ENCODE assay signal across 8 mouse cellular contexts in the genomic region with DNA sequence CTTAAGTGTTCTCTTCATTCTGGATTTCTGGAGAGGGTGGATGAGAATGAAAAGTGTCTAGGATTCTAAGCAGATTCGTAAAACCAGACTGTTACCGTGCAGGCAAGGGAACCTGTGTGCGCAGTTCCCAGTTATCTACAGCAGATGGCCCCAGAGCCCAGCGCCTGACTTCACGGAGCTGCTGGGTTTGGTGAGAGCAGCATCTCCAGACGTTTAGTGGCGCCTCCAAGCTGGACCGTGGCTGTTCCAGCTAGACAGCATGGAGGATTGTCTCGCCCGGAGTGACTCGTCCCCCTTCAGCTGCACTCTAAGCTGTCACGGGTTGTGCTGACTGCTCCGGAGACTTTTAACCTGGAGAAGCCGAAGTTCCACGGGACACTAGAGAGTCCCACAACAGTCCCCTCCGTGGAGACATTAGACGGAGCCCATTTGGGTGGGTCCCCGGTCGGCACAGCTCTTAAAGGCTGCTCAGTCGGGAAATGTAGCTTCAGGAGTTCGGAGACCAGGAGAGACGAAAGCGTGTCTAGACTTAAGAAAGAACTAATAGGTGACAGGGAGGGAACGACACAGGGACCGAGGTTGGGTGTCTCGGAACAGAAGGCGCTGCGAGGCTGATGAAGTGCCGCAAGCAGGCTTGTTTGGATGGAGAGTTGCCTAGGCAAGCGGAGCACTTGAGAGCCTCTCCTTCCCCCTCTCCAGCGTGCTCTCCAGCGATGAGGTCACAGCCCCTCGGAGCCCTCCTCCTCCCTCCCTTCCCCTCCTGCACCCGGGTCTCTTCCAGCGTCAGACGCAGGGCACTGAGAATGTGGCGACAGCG. TPM values are rescaled to one million over a fixed set of nuclear protein-coding genes. Genes with fewer than 3 reads are reported as not detected.
DNase-seq lines count a peak whose midpoint lies in the region; ATAC-seq and TF ChIP-seq lines count a peak whose summit lies in the region.

No protein-coding gene starts in this region.

- peak; percentile 65; the same call in 1 of the 2 replicates for TF ChIP-seq CTCF in spleen, adult 2 months (IDR thresholded peaks at IDR 0.05; ENCODE audit: extremely low read depth, insufficient read depth, insufficient read length, insufficient replicate concordance)

- no peak overlapping the region for H3K4me3 ChIP-seq in spleen, adult 2 months (ENCODE audit: extremely low read depth, insufficient read depth, insufficient read length)
- H3K4me3 ChIP-seq in intestine, embryonic 16.5 days (ENCODE audit: low read length) = peak overlapping the region; percentile 53

- intact Hi-C loops in left cerebral cortex, postnatal 25 days (cut with DNase I) = loop anchor here (5.0 kb wide), 2 partner anchors 167 to 397 kb away; no protein-coding TSS in a partner anchor

- no peaks in the 10 kb centered on the region for H3K4me1 ChIP-seq in spleen, adult 2 months (ENCODE audit: control insufficient read depth, insufficient read depth, insufficient read length)
- peaks cover 11% of the 10 kb centered on the region for H3K4me1 ChIP-seq in intestine, embryonic 16.5 days (ENCODE audit: control insufficient read depth, insufficient read depth, low read length)

- H3K27ac ChIP-seq in spleen, adult 2 months (ENCODE audit: insufficient read depth, low read length) = no peak overlapping the region
- no peak overlapping the region for H3K27ac ChIP-seq in intestine, embryonic 16.5 days (ENCODE audit: low read length)

- 2% methylated on average over 38 of the region's 38 CpGs for WGBS in spleen, adult 2 months
- WGBS in intestine, embryonic 16.5 days = under 1% methylated on average over 38 of the region's 38 CpGs

- H3K4me2 ChIP-seq in intestine, embryonic 16.5 days (ENCODE audit: low read depth, low read length) = peak overlapping the region; percentile 96

- no peak for TF ChIP-seq POLR2A in spleen, adult 2 months (IDR thresholded peaks at IDR 0.05; ENCODE audit: low read depth, low read length)

- H3K36me3 ChIP-seq in spleen, adult 2 months (ENCODE audit: control insufficient read depth, insufficient read depth, low read length) = no peaks in the 10 kb centered on the region
- H3K36me3 ChIP-seq in intestine, embryonic 16.5 days (ENCODE audit: control insufficient read depth, insufficient read depth, low read length) = no peaks in the 10 kb centered on the region

- ATAC-seq in intestine, embryonic 16.5 days = peak; percentile 94
- peak; percentile 95 for ATAC-seq in megakaryocyte-erythroid progenitor cell, adult 5-6 weeks (replicated peaks; ENCODE audit: low FRiP score, low TSS enrichment, poor library complexity, severe bottlenecking)

- DNase-seq in spleen, adult 2 months (ENCODE audit: low read depth in 1 of 2, low spot score in 2 of 2) = peak in 1 of 2 experiments; percentile 14
- DNase-seq in spleen, adult 12 weeks (ENCODE audit: low spot score) = no peak
- DNase-seq in embryo, embryonic 11 days = peak; percentile 89
- peak; percentile 33 for DNase-seq in gastrocnemius, postnatal 25 days
- DNase-seq in left cerebral cortex, postnatal 25 days (ENCODE audit: low spot score in 2 of 2) = peak; percentile 79 to 92
- peak; percentile 83 for DNase-seq in right cerebral cortex, postnatal 25 days

- no peaks in the 10 kb centered on the region for H3K9me3 ChIP-seq in intestine, embryonic 16.5 days (ENCODE audit: control insufficient read depth, low read length)

- H3K9ac ChIP-seq in intestine, embryonic 16.5 days (ENCODE audit: low read depth, low read length) = peak overlapping the region; percentile 66

- peaks cover 3% of the 10 kb centered on the region; the same call in 1 of the 2 replicates for H3K27me3 ChIP-seq in spleen, adult 2 months (ENCODE audit: control insufficient read depth, insufficient read depth, low read length)
- peaks cover 3% of the 10 kb centered on the region; the same call in 1 of the 2 replicates for H3K27me3 ChIP-seq in intestine, embryonic 16.5 days (replicated peaks; ENCODE audit: control insufficient read depth, insufficient read depth, low read length)

RNA-seq across cellular contexts. Expression of gene Tshr, which starts 16.1 kb away (rescaled TPM):
- 0.13 and 0.19 TPM in 2 replicates for polyA plus RNA-seq in spleen, adult 2 months (2012; rRNA removed)
- 1 to 10 TPM in 1 of 2 experiments, under 1 TPM in 1; 0.36 to 2.1 TPM for total RNA-seq in gastrocnemius, postnatal 25 days (2021)
- polyA plus RNA-seq in intestine, embryonic 16.5 days (2015; fragmentation: Nextera tagmentation; extraction: Ambion mirVana) = 0.16 and 0.22 TPM in 2 replicates
- under 1 TPM; 0.23 to 0.37 TPM for total RNA-seq in left cerebral cortex, postnatal 25 days (2021)
- not detected in 2 replicates for total RNA-seq in megakaryocyte-erythroid progenitor cell, adult 5-6 weeks (2014; fragmentation: Nextera tagmentation)
- total RNA-seq in megakaryocyte-erythroid progenitor cell, adult 5-6 weeks (2017) = not detected in 2 replicates

RNA-seq across cellular contexts. Expression of gene Cep128, which starts 16.2 kb away (rescaled TPM):
- polyA plus RNA-seq in spleen, adult 2 months (2012; rRNA removed) = 4.7 and 5.5 TPM in 2 replicates
- total RNA-seq in gastrocnemius, postnatal 25 days (2021) = under 1 TPM; 0.69 to 0.80 TPM
- 5.8 and 6.3 TPM in 2 replicates for polyA plus RNA-seq in intestine, embryonic 16.5 days (2015; fragmentation: Nextera tagmentation; extraction: Ambion mirVana)
- 10 to 100 TPM in 1 of 2 experiments, 1 to 10 TPM in 1; 9.0 to 11.4 TPM for total RNA-seq in left cerebral cortex, postnatal 25 days (2021)
- 62.2 and 81.3 TPM in 2 replicates for total RNA-seq in megakaryocyte-erythroid progenitor cell, adult 5-6 weeks (2014; fragmentation: Nextera tagmentation)
- total RNA-seq in megakaryocyte-erythroid progenitor cell, adult 5-6 weeks (2017) = 49.6 and 87.1 TPM in 2 replicates

Comparison
In these comparisons a context has a peak if more than half of its experiments do, and no peak if none do; other contexts are left out.
1. RNA of gene Cep128, which starts 16.2 kb away (total RNA-seq): 49.6 to 87.1 TPM in megakaryocyte-erythroid progenitor cell, adult 5-6 weeks and 9.0 to 11.4 TPM in left cerebral cortex, postnatal 25 days; 0.69 to 0.80 TPM in gastrocnemius, postnatal 25 days; every median in the first group is over 4 times any median in the second.